Mouse (Mus musculus) megakaryocyte, embryonic 14.5 days (primary cell): ENCODE measurements around the gene A630001G21Rik. TPM values are rescaled to one million over a fixed set of nuclear protein-coding genes. Genes with fewer than 3 reads are reported as not detected.

Experiments
- H3K27me3 ChIP-seq: replicated peaks from 2 replicates; pipeline ENCODE3; 2012; ENCODE audit warnings: inconsistent platforms
- H3K36me3 ChIP-seq: replicated peaks from 2 replicates; pipeline ENCODE3; 2012; ENCODE audit warnings: low read length, inconsistent platforms, mixed read lengths
- H3K4me1 ChIP-seq: 2 replicates; pipeline ENCODE4 v1.6.1; 2012; ENCODE audit warnings: inconsistent platforms
- H3K4me3 ChIP-seq: replicated peaks from 2 replicates; pipeline ENCODE3; 2012; ENCODE audit warnings: moderate library complexity, mild to moderate bottlenecking, inconsistent platforms
- H3K9me3 ChIP-seq: 2 replicates; pipeline ENCODE4 v1.6.1; 2012; ENCODE audit warnings: inconsistent platforms
- FLI1 ChIP-seq: IDR thresholded peaks from 2 replicates; pipeline ENCODE4 v1.6.1; 2012; ENCODE audit warnings: low read length, inconsistent platforms, mixed read lengths
- GATA1 ChIP-seq: IDR thresholded peaks from 3 replicates; pipeline ENCODE4 v1.6.1; 2012; ENCODE audit warnings: mixed read lengths, low read length, inconsistent platforms, borderline replicate concordance
- polyA plus RNA-seq: library from polyadenylated mRNA; stranded (reverse); fragments of >175 nt; gene quantifications from 2 replicates; pipeline ENCODE4 v1.2.3, GENCODE M21; 2012; ENCODE audit warnings: low replicate concordance; ENCODE audit not compliant: insufficient read depth

Gene A630001G21Rik
- polyA plus RNA-seq, 1 experiment, result 5.2 TPM

- peaks cover 19% of the 10 kb centered on the region for H3K4me1 ChIP-seq
- H3K9me3 ChIP-seq, result no peaks in the 10 kb centered on the region
- H3K4me3 ChIP-seq, result no peak overlapping the region
- TF ChIP-seq GATA1, result no peak
- no peak for TF ChIP-seq FLI1
- H3K27me3 ChIP-seq, result peaks cover 18% of the 10 kb centered on the region
- H3K36me3 ChIP-seq, result no peaks in the 10 kb centered on the region
These were observed 20.8 kb downstream of the A630001G21Rik start for GRCm38 (mm10) chr1:85757531-85758230.

- no peaks in the 10 kb centered on the region for H3K9me3 ChIP-seq
- no peak for TF ChIP-seq FLI1
- no peak for TF ChIP-seq GATA1
- H3K4me1 ChIP-seq, result peaks cover 39% of the 10 kb centered on the region
- no peaks in the 10 kb centered on the region for H3K36me3 ChIP-seq
- peaks cover 7% of the 10 kb centered on the region for H3K27me3 ChIP-seq
- peak overlapping the region; percentile 77 for H3K4me3 ChIP-seq
These were observed 26.3 kb downstream of the A630001G21Rik start for GRCm38 (mm10) chr1:85751932-85752680.

- H3K4me1 ChIP-seq, result peaks cover 39% of the 10 kb centered on the region
These were observed 26.9 kb downstream of the A630001G21Rik start for GRCm38 (mm10) chr1:85751494-85751893.

GRCm38 (mm10) chr1:85750650-85751049 lies 27.8 kb downstream of the A630001G21Rik start:
- no peaks in the 10 kb centered on the region for H3K9me3 ChIP-seq
- peaks cover 4% of the 10 kb centered on the region for H3K27me3 ChIP-seq
- H3K4me3 ChIP-seq, result no peak overlapping the region
- TF ChIP-seq FLI1, result no peak
- TF ChIP-seq GATA1, result no peak
- H3K4me1 ChIP-seq, result peaks cover 46% of the 10 kb centered on the region
- no peaks in the 10 kb centered on the region for H3K36me3 ChIP-seq

More at GRCm38 (mm10) chr1:85751494-85751893, 26.9 kb downstream of the A630001G21Rik start:
- Histone ChIP-seq H3K27me3 (peaks cover 4% of the 10 kb centered on the region), H3K4me3 (peak overlapping the region; percentile 77), H3K9me3 (no peaks in the 10 kb centered on the region), H3K36me3 (no peaks in the 10 kb centered on the region)
- TF ChIP-seq FLI1 (no peak), GATA1 (no peak)

- H3K9me3 ChIP-seq, result no peaks in the 10 kb centered on the region
- no peak overlapping the region for H3K4me3 ChIP-seq
- H3K36me3 ChIP-seq, result no peaks in the 10 kb centered on the region
- no peak for TF ChIP-seq GATA1
- TF ChIP-seq FLI1, result no peak
- H3K4me1 ChIP-seq, result peaks cover 55% of the 10 kb centered on the region
- H3K27me3 ChIP-seq, result peaks cover 4% of the 10 kb centered on the region
These were observed 28.6 kb downstream of the A630001G21Rik start for GRCm38 (mm10) chr1:85749829-85750228.

- Histone ChIP-seq H3K36me3 (no peaks in the 10 kb centered on the region), H3K4me1 (peaks cover 58% of the 10 kb centered on the region)
- no peak for TF ChIP-seq GATA1
- no peak for TF ChIP-seq FLI1
These were observed 31.9 kb downstream of the A630001G21Rik start for GRCm38 (mm10) chr1:85746511-85746910.

GRCm38 (mm10) chr1:85744539-85744938 lies 33.9 kb downstream of the A630001G21Rik start:
- Histone ChIP-seq H3K36me3 (no peaks in the 10 kb centered on the region), H3K4me3 (no peak overlapping the region), H3K9me3 (no peaks in the 10 kb centered on the region), H3K4me1 (peaks cover 43% of the 10 kb centered on the region), H3K27me3 (no peaks in the 10 kb centered on the region)
- TF ChIP-seq FLI1 (no peak), GATA1 (no peak)

More at GRCm38 (mm10) chr1:85746511-85746910, 31.9 kb downstream of the A630001G21Rik start:
- no peaks in the 10 kb centered on the region for H3K9me3 ChIP-seq
- no peaks in the 10 kb centered on the region for H3K27me3 ChIP-seq
- H3K4me3 ChIP-seq, result no peak overlapping the region

- peaks cover 41% of the 10 kb centered on the region for H3K4me1 ChIP-seq
- no peak overlapping the region for H3K4me3 ChIP-seq
- no peaks in the 10 kb centered on the region for H3K27me3 ChIP-seq
- no peaks in the 10 kb centered on the region for H3K36me3 ChIP-seq
- no peak for TF ChIP-seq FLI1
- TF ChIP-seq GATA1, result no peak
- peaks cover 4% of the 10 kb centered on the region; the same call in 1 of the 2 replicates for H3K9me3 ChIP-seq
These were observed 35.4 kb downstream of the A630001G21Rik start for GRCm38 (mm10) chr1:85742916-85743505.

- peaks cover 5% of the 10 kb centered on the region; the same call in 1 of the 2 replicates for H3K9me3 ChIP-seq
- no peaks in the 10 kb centered on the region for H3K27me3 ChIP-seq
- no peaks in the 10 kb centered on the region for H3K36me3 ChIP-seq
- no peak for TF ChIP-seq GATA1
- TF ChIP-seq FLI1, result no peak
- H3K4me3 ChIP-seq, result no peak overlapping the region
- H3K4me1 ChIP-seq, result peaks cover 34% of the 10 kb centered on the region
These were observed 36.1 kb downstream of the A630001G21Rik start for GRCm38 (mm10) chr1:85742333-85742732.

GRCm38 (mm10) chr1:85740923-85741322 lies 37.5 kb downstream of the A630001G21Rik start:
- H3K4me3 ChIP-seq, result no peak overlapping the region
- peaks cover 5% of the 10 kb centered on the region; the same call in 1 of the 2 replicates for H3K9me3 ChIP-seq
- H3K4me1 ChIP-seq, result peaks cover 34% of the 10 kb centered on the region
- no peaks in the 10 kb centered on the region for H3K36me3 ChIP-seq
- no peaks in the 10 kb centered on the region for H3K27me3 ChIP-seq
- no peak for TF ChIP-seq GATA1
- no peak for TF ChIP-seq FLI1
